In the genomic region with DNA sequence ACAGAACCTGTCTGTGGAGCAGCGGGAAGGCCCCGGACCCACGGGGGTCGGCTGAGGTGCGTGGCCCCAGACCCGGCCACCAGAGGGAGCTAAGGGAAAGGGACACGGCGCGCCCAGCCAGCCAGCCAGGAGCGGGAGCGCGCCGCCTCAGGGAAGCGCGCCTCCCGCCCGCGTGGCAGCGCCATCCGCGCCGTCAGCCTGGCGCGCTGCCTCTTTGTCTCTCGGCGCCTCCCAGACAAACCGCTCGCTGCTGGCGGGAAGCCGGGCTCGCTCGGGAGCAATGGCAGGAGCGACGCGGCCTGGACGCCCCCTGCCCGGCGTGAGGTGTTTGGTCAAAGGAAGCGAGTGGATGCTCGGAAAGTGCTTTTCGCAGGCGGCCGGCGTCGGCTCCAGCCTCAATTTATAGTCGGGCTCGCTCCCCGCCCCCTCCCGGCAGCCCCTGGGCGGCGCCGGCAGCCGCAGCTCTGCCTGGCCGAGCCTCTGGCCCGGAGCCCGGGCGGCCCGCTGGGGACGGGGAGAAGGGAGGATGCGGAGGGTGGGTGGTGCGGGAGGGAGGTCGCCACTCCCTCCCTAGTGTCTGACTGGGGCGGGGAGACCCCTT, we compare ENCODE assay signal across 8 mouse cellular contexts. TPM values are rescaled to one million over a fixed set of nuclear protein-coding genes. Genes with fewer than 3 reads are reported as not detected.
DNase-seq lines count a peak whose midpoint lies in the region; ATAC-seq lines count a peak whose summit lies in the region.

No protein-coding gene starts in this region.

- peak; percentile 95 for DNase-seq in NIH3T3 (ENCODE audit: low read depth)
- peak; percentile 96 for DNase-seq in cerebellum, postnatal 10 days
- peak; percentile 79 to 84 for DNase-seq in frontal cortex, postnatal 14 days (ENCODE audit: low spot score in 2 of 2)
- DNase-seq in layer of hippocampus, postnatal 36 days, result peak; percentile 90
- peak; percentile 86 for DNase-seq in lung, postnatal 25 days (ENCODE audit: low spot score)
- DNase-seq in retina, adult 2 months (ENCODE audit: low read depth, low spot score), result peak; percentile 70
- DNase-seq in thymus, postnatal 25 days, result peak; percentile 90

- peak overlapping the region; percentile 47 for H3K4me3 ChIP-seq in hindbrain, embryonic 13.5 days

- peaks cover 9% of the 10 kb centered on the region; the same call in 1 of the 2 replicates for H3K36me3 ChIP-seq in hindbrain, embryonic 13.5 days

- peak; percentile 66 for ATAC-seq in hindbrain, embryonic 13.5 days (ENCODE audit: low FRiP score)

- H3K4me1 ChIP-seq in hindbrain, embryonic 13.5 days (replicated peaks), result peaks cover 59% of the 10 kb centered on the region

- H3K9me3 ChIP-seq in hindbrain, embryonic 13.5 days, result no peaks in the 10 kb centered on the region

- H3K9ac ChIP-seq in hindbrain, embryonic 13.5 days, result peak overlapping the region; percentile 88

- 0% methylated on average over 56 of the region's 63 CpGs for WGBS in hindbrain, embryonic 13.5 days

- no peaks in the 10 kb centered on the region for H3K27me3 ChIP-seq in hindbrain, embryonic 13.5 days

- peak overlapping the region; percentile 59 for H3K4me2 ChIP-seq in hindbrain, embryonic 13.5 days

- H3K27ac ChIP-seq in hindbrain, embryonic 13.5 days, result peak overlapping the region; percentile 100

RNA-seq across cellular contexts. Expression of a gene that starts 20.3 kb away (rescaled TPM):
- polyA plus RNA-seq in hindbrain, embryonic 13.5 days (2015; fragmentation: Nextera tagmentation; extraction: Ambion mirVana), result 12.9 and 13.5 TPM in 2 replicates
- 10 to 100 TPM; 56.6 to 60.0 TPM for total RNA-seq in layer of hippocampus, postnatal 36 days (2021)

RNA-seq across cellular contexts. Expression of a gene that starts 33.2 kb away (rescaled TPM):
- 0.13 and 0.16 TPM in 2 replicates for polyA plus RNA-seq in hindbrain, embryonic 13.5 days (2015; fragmentation: Nextera tagmentation; extraction: Ambion mirVana)
- total RNA-seq in layer of hippocampus, postnatal 36 days (2021), result not detected

RNA-seq across cellular contexts. Expression of a gene that starts 35.1 kb away (rescaled TPM):
- 0.13 TPM in 1 of 2 replicates, not detected in the other for polyA plus RNA-seq in hindbrain, embryonic 13.5 days (2015; fragmentation: Nextera tagmentation; extraction: Ambion mirVana)
- total RNA-seq in layer of hippocampus, postnatal 36 days (2021), result not detected

RNA-seq across cellular contexts. Expression of a gene that starts 49.9 kb away (rescaled TPM):
- not detected in 2 replicates for polyA plus RNA-seq in hindbrain, embryonic 13.5 days (2015; fragmentation: Nextera tagmentation; extraction: Ambion mirVana)
- not detected for total RNA-seq in layer of hippocampus, postnatal 36 days (2021)

RNA-seq across cellular contexts. Expression of a gene that starts 50.4 kb away (rescaled TPM):
- polyA plus RNA-seq in hindbrain, embryonic 13.5 days (2015; fragmentation: Nextera tagmentation; extraction: Ambion mirVana), result not detected in 2 replicates
- total RNA-seq in layer of hippocampus, postnatal 36 days (2021), result under 1 TPM in 1 of 2 experiments, not detected in 1; 0.05 TPM

Comparison
In these comparisons a context has a peak if more than half of its experiments do, and no peak if none do; other contexts are left out.
1. Peak in every context shown above with its lines: DNase-seq, ATAC-seq, H3K4me3 ChIP-seq and H3K27ac ChIP-seq.